Mouse (Mus musculus): ENCODE results near the gene Ereg. TPM values are rescaled to one million over a fixed set of nuclear protein-coding genes. Genes with fewer than 3 reads are reported as not detected.

Gene Ereg
- total and polyA plus RNA-seq, 2 experiments from 2014 or later: 0.10 to 0.34 TPM

GRCm38 (mm10) chr5:91126623-91127022, 52.2 kb downstream of the Ereg start:
- Histone ChIP-seq H3K9me3 (replicated peaks; ENCODE audit: control insufficient read depth, low read length) (no peaks in the 10 kb centered on the region), H3K4me3 (ENCODE audit: low read depth, low read length) (no peak overlapping the region), H3K9ac (replicated peaks; ENCODE audit: low read depth, low read length) (no peak overlapping the region), H3K27me3 (ENCODE audit: control insufficient read depth, insufficient read depth, low read length) (no peaks in the 10 kb centered on the region), H3K4me2 (ENCODE audit: low read depth, low read length) (no peak overlapping the region), H3K4me1 (ENCODE audit: control insufficient read depth, insufficient read depth) (no peaks in the 10 kb centered on the region), H3K27ac (ENCODE audit: low read depth) (no peak overlapping the region), H3K36me3 (replicated peaks; ENCODE audit: control insufficient read depth, insufficient read depth, low read length) (no peaks in the 10 kb centered on the region)
- no peak for DNase-seq (ENCODE audit: low spot score)
- WGBS: 84% methylated on average over 1 of the region's 1 CpGs
- ATAC-seq (ENCODE audit: insufficient read depth, low read depth): no peak
- no peak for TF ChIP-seq CTCF (IDR thresholded peaks at IDR 0.05; ENCODE audit: low read depth)
- TF ChIP-seq EP300 (IDR thresholded peaks at IDR 0.05; ENCODE audit: low read depth): no peak

DNA sequence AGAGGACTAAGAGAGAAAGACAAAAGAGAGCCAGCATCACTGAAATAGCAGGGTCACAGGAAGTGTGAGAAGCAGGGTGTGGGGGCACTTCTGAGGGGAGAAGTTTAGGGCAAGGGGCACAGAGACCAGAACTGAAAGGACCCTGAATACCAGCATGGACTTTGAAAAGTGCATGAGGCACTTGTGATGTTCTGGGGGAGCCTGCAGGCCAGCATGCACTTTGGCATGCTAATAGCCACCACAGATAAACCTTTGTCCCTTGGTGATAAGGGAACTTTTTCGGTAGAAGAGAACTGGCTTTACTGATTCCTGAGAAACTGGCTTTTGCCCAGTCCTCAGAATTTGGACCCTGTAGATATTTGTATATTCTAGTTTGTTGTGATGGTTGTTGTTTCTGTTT, 60.5 kb downstream of the Ereg start:
- Histone ChIP-seq H3K4me1 (ENCODE audit: control insufficient read depth, insufficient read depth) (0 out of 2 replicates have a peak, but pooled peaks cover 9% of the 10 kb centered on the region), H3K9ac (replicated peaks; ENCODE audit: low read depth, low read length) (no peak overlapping the region), H3K27ac (ENCODE audit: low read depth) (no peak overlapping the region), H3K36me3 (replicated peaks; ENCODE audit: control insufficient read depth, insufficient read depth, low read length) (no peaks in the 10 kb centered on the region), H3K4me2 (ENCODE audit: low read depth, low read length) (no peak overlapping the region), H3K9me3 (replicated peaks; ENCODE audit: control insufficient read depth, low read length) (no peaks in the 10 kb centered on the region), H3K4me3 (ENCODE audit: low read depth, low read length) (no peak overlapping the region), H3K27me3 (ENCODE audit: control insufficient read depth, insufficient read depth, low read length) (0 out of 2 replicates have a peak, but pooled peaks cover 2% of the 10 kb centered on the region)
- no peak for TF ChIP-seq CTCF (IDR thresholded peaks at IDR 0.05; ENCODE audit: low read depth)
- TF ChIP-seq EP300 (IDR thresholded peaks at IDR 0.05; ENCODE audit: low read depth): no peak
- DNase-seq (ENCODE audit: low spot score) (no peak), ATAC-seq (ENCODE audit: insufficient read depth, low read depth) (no peak)
- 21% methylated on average over 1 of the region's 1 CpGs for WGBS

DNA sequence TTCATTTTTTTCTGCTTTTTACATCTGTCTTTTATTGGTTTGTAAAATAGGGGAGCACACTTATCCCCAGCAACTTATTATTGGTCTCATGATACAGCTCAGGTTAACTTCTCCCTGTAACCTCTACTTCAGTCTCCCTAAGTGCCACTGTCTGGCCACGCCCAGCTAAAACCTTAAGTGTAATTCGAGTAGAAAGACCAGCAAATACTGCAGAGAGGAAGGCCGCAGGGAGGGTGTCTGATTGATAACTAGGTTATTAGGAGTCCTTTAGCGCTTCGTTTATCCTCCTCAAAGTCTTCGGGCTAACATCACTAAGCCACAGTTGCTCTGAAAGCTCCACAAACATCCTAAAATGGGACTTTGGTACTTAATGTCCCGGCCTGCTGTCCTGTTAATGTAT, 64.5 kb downstream of the Ereg start:
- Histone ChIP-seq H3K9me3 (replicated peaks; ENCODE audit: control insufficient read depth, low read length) (no peaks in the 10 kb centered on the region), H3K27ac (ENCODE audit: low read depth) (no peak overlapping the region), H3K27me3 (ENCODE audit: control insufficient read depth, insufficient read depth, low read length) (peaks cover 16% of the 10 kb centered on the region), H3K9ac (replicated peaks; ENCODE audit: low read depth, low read length) (no peak overlapping the region), H3K4me3 (ENCODE audit: low read depth, low read length) (peak overlapping the region; percentile 62), H3K4me2 (ENCODE audit: low read depth, low read length) (peak overlapping the region; percentile 91), H3K4me1 (ENCODE audit: control insufficient read depth, insufficient read depth) (0 out of 2 replicates have a peak, but pooled peaks cover 9% of the 10 kb centered on the region), H3K36me3 (replicated peaks; ENCODE audit: control insufficient read depth, insufficient read depth, low read length) (no peaks in the 10 kb centered on the region)
- TF ChIP-seq EP300 (IDR thresholded peaks at IDR 0.05; ENCODE audit: low read depth): no peak
- no peak for TF ChIP-seq CTCF (IDR thresholded peaks at IDR 0.05; ENCODE audit: low read depth)
- 13% methylated on average over 7 of the region's 7 CpGs for WGBS
- DNase-seq (ENCODE audit: low spot score) (no peak), ATAC-seq (ENCODE audit: insufficient read depth, low read depth) (no peak; the same call in 1 of the 2 replicates)

DNA sequence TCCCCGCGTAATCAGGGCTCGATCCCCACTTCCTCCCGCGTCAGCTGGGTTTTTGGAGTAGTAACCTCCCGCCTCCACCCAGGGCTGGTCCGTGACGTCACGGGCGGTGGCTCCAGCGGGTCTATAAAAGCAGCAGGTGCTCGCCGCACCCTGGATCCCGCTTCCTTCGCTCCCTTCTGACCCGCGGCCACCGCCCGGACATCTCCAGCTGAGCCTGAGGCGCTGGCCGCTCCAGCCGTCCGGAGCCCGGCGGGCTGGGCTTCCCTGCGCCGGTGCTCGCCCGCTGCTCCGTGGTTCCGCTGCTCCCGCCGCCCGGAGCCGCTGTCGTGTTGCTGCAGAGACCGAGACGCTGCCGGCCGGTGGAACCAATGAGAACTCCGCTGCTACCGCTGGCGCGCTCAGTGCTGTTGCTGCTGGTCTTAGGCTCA, 65.0 kb downstream of the Ereg start, which contains the start of gene Areg:
Gene Areg, plus strand, starts transcription at position 154 of the 428 bp plus-strand sequence.
- DNase-seq (ENCODE audit: low spot score): peak; percentile 18
- no peaks in the 10 kb centered on the region for H3K36me3 ChIP-seq (replicated peaks; ENCODE audit: control insufficient read depth, insufficient read depth, low read length)
- under 1% methylated on average over 44 of the region's 44 CpGs for WGBS
- peak within 1 kb of the TSS; percentile 62 for H3K4me3 ChIP-seq (ENCODE audit: low read depth, low read length)
- peak within 1 kb of the TSS; percentile 91 for H3K4me2 ChIP-seq (ENCODE audit: low read depth, low read length)
- H3K9ac ChIP-seq (replicated peaks; ENCODE audit: low read depth, low read length): peak within 1 kb of the TSS; percentile 48; the same call in 1 of the 2 replicates
- H3K27ac ChIP-seq (ENCODE audit: low read depth): peak within 1 kb of the TSS; percentile 7; the same call in 1 of the 2 replicates
- peaks cover 16% of the 10 kb centered on the region for H3K27me3 ChIP-seq (ENCODE audit: control insufficient read depth, insufficient read depth, low read length)
- peak; percentile 80 for ATAC-seq (ENCODE audit: insufficient read depth, low read depth)
- TF ChIP-seq EP300 (IDR thresholded peaks at IDR 0.05; ENCODE audit: low read depth) (no peak), CTCF (IDR thresholded peaks at IDR 0.05; ENCODE audit: low read depth) (peak; percentile 26; the same call in 1 of the 2 replicates)
- 0 out of 2 replicates have a peak, but pooled peaks cover 9% of the 10 kb centered on the region for H3K4me1 ChIP-seq (ENCODE audit: control insufficient read depth, insufficient read depth)
- H3K9me3 ChIP-seq (replicated peaks; ENCODE audit: control insufficient read depth, low read length): no peaks in the 10 kb centered on the region

DNA sequence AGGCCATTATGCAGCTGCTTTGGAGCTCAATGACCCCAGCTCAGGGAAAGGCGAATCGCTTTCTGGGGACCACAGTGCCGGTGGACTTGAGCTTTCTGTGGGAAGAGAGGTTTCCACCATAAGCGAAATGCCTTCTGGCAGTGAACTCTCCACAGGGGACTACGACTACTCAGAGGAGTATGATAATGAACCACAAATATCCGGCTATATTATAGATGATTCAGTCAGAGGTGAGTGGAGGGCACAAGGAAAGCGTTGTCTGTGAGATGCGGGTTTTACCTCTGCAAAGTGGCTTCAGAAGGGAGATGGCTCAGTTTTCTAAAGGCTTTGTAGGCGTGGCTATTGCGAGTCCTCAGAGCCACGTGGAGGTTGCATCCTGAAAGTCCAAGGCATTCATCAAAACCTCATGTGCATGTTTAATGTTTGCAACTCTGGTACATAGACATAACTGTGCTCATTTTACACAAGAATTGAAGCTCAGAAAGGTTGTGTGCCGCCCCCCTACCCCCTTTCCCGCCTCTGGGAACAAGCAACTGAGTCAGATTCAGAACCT, 66.5 kb downstream of the Ereg start:
- no peak overlapping the region for H3K4me2 ChIP-seq (ENCODE audit: low read depth, low read length)

More for the DNA sequence above, 66.5 kb downstream of the Ereg start:
- Histone ChIP-seq H3K9me3 (replicated peaks; ENCODE audit: control insufficient read depth, low read length) (no peaks in the 10 kb centered on the region), H3K4me3 (ENCODE audit: low read depth, low read length) (no peak overlapping the region), H3K4me1 (ENCODE audit: control insufficient read depth, insufficient read depth) (0 out of 2 replicates have a peak, but pooled peaks cover 9% of the 10 kb centered on the region), H3K27me3 (ENCODE audit: control insufficient read depth, insufficient read depth, low read length) (peaks cover 16% of the 10 kb centered on the region), H3K27ac (ENCODE audit: low read depth) (no peak overlapping the region), H3K9ac (replicated peaks; ENCODE audit: low read depth, low read length) (no peak overlapping the region), H3K36me3 (replicated peaks; ENCODE audit: control insufficient read depth, insufficient read depth, low read length) (no peaks in the 10 kb centered on the region)
- ATAC-seq (ENCODE audit: insufficient read depth, low read depth) (no peak), DNase-seq (ENCODE audit: low spot score) (no peak)
- WGBS: 64% methylated on average over 13 of the region's 13 CpGs
- no peak for TF ChIP-seq EP300 (IDR thresholded peaks at IDR 0.05; ENCODE audit: low read depth)
- no peak for TF ChIP-seq CTCF (IDR thresholded peaks at IDR 0.05; ENCODE audit: low read depth)

Other genes with a start within 250 kb of the Ereg start
- gene Cxcl1, start 183.4 kb upstream of the Ereg start, total RNA-seq (2014; rRNA removed; ENCODE audit: low replicate concordance): 0.27 and 0.31 TPM in 2 replicates
- gene Cxcl1, start 183.4 kb upstream of the Ereg start, polyA plus RNA-seq (2015; fragmentation: Nextera tagmentation; extraction: Ambion mirVana): 1.4 and 1.5 TPM in 2 replicates
- gene Cxcl2, start 170.8 kb upstream of the Ereg start, total RNA-seq (2014; rRNA removed; ENCODE audit: low replicate concordance): not detected in 2 replicates
- not detected in 2 replicates for gene Cxcl2, start 170.8 kb upstream of the Ereg start, polyA plus RNA-seq (2015; fragmentation: Nextera tagmentation; extraction: Ambion mirVana)
- 30.5 and 88.5 TPM in 2 replicates for gene Mthfd2l, start 143.5 kb upstream of the Ereg start, total RNA-seq (2014; rRNA removed; ENCODE audit: low replicate concordance)
- gene Mthfd2l, start 143.5 kb upstream of the Ereg start, polyA plus RNA-seq (2015; fragmentation: Nextera tagmentation; extraction: Ambion mirVana): 29.1 and 29.2 TPM in 2 replicates
- not detected in 2 replicates for gene Epgn, start 47.2 kb upstream of the Ereg start, total RNA-seq (2014; rRNA removed; ENCODE audit: low replicate concordance)
- 0.10 and 0.12 TPM in 2 replicates for gene Epgn, start 47.2 kb upstream of the Ereg start, polyA plus RNA-seq (2015; fragmentation: Nextera tagmentation; extraction: Ambion mirVana)
- gene Areg, start 65.0 kb downstream of the Ereg start, total RNA-seq (2014; rRNA removed; ENCODE audit: low replicate concordance): 5.9 TPM in 1 of 2 replicates, not detected in the other
- gene Areg, start 65.0 kb downstream of the Ereg start, polyA plus RNA-seq (2015; fragmentation: Nextera tagmentation; extraction: Ambion mirVana): 0.19 and 0.29 TPM in 2 replicates